Mouse (Mus musculus) neural tube, embryonic 11.5 days (tissue): ENCODE results near the gene Tpcn2. TPM values are rescaled to one million over a fixed set of nuclear protein-coding genes. Genes with fewer than 3 reads are reported as not detected.

Source experiments
- ATAC-seq: fragments of 200-750 bp; cut with Nextera tagmentation; 2 replicates; pipeline ENCODE4 v1.8.0; 2017; ENCODE audit warnings: moderate number of reproducible peaks, mild to moderate bottlenecking, moderate TSS enrichment, moderate library complexity; ENCODE audit not compliant: insufficient read depth, low FRiP score, low TSS enrichment
- DNase-seq: peaks from one replicate; pipeline ENCODE4 v3.0.0-alpha.2; 2015; ENCODE audit warnings: low spot score
- H3K27ac ChIP-seq: fragments of 300-500 bp; sonication (generic); 2 replicates; pipeline ENCODE4 v1.5.1; 2014; ENCODE audit warnings: low read depth, mild to moderate bottlenecking, low read length
- H3K27me3 ChIP-seq: fragments of 300-500 bp; sonication (generic); 2 replicates; pipeline ENCODE4 v1.6.1; 2014; ENCODE audit warnings: mild to moderate bottlenecking, low read length, mixed read lengths; ENCODE audit not compliant: control insufficient read depth, insufficient read depth
- H3K36me3 ChIP-seq: fragments of 300-500 bp; sonication (generic); 2 replicates; pipeline ENCODE4 v1.6.1; 2014; ENCODE audit warnings: mild to moderate bottlenecking, low read length, moderate library complexity, mixed read lengths; ENCODE audit not compliant: control insufficient read depth, insufficient read depth
- H3K4me1 ChIP-seq: fragments of 300-500 bp; sonication (generic); 2 replicates; pipeline ENCODE4 v1.6.1; 2014; ENCODE audit warnings: low read length, mixed read lengths; ENCODE audit not compliant: control insufficient read depth, insufficient read depth
- H3K4me2 ChIP-seq: fragments of 300-500 bp; sonication (generic); 2 replicates; pipeline ENCODE4 v1.6.1; 2014; ENCODE audit warnings: low read depth, mild to moderate bottlenecking, moderate library complexity
- H3K4me3 ChIP-seq: fragments of 300-500 bp; sonication (generic); 2 replicates; pipeline ENCODE4 v1.5.1; 2014; ENCODE audit warnings: low read depth, low read length
- H3K9ac ChIP-seq: fragments of 300-500 bp; sonication (generic); 2 replicates; pipeline ENCODE4 v1.6.1; 2014; ENCODE audit warnings: mild to moderate bottlenecking, low read length
- H3K9me3 ChIP-seq: fragments of 300-500 bp; sonication (generic); 2 replicates; pipeline ENCODE4 v1.6.1; 2016; ENCODE audit warnings: low read length; ENCODE audit not compliant: control insufficient read depth
- WGBS: fragments of 180-500 bp; shearing (Covaris S2); extraction: QIAGEN DNeasy Blood & Tissue Kit; methylation state at CpG from one replicate; pipeline ENCODE4 v1.1.7; 2014; 5-methylcytosine and 5-hydroxymethylcytosine counted together
- polyA plus RNA-seq: library from polyadenylated mRNA; unstranded; fragments of >200 nt; fragmentation: Nextera tagmentation; extraction: Ambion mirVana; gene quantifications from 2 replicates; pipeline ENCODE4 v1.2.1, GENCODE M21; 2014

The Tpcn2 gene
- polyA plus RNA-seq, 1 experiment from 2014 or later, result 1.8 TPM

DNA sequence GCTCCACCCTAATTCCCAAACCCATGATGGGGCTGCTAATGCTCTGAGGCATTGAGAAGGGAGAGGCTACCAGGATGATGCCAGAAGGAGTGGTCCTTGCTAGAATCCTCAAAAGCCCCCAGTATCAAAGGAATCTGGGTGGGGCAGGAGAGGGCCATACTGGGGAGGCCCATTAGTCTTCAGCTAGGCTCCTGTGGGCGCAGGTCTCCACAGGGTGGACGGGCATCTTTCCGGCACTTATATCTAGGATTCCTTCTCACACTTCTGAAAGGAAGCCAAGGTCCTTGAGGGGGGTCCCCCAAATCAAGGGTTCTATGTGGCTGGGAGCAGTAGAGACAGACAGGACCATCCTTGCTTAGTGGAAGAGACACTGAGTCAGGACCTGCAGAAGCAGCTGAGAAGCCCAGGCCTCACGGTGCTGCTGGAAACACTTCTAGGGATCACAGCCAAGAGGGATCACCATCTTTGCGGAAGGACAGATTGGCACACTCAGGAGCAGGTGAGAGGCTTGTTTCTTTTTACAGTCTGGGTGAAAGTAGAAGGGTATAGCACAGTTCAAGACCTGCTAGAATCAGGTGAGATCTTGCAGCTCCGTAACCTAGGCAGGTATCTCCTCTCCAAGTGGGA is 31.1 kb upstream of the Tpcn2 start, which contains the start of gene Mrgprd:
Mrgprd (plus strand) TSS at position 51 of the 627 bp plus-strand sequence.
- Histone ChIP-seq H3K36me3 (no peaks in the 10 kb centered on the region), H3K4me2 (no peak within 1 kb of the TSS), H3K9ac (no peak within 1 kb of the TSS), H3K4me1 (no peaks in the 10 kb centered on the region), H3K27ac (no peak within 1 kb of the TSS), H3K9me3 (no peaks in the 10 kb centered on the region), H3K27me3 (no peaks in the 10 kb centered on the region), H3K4me3 (no peak within 1 kb of the TSS)
- DNase-seq (no peak), ATAC-seq (no peak)
- WGBS, result 91% methylated on average over 6 of the region's 6 CpGs

DNA sequence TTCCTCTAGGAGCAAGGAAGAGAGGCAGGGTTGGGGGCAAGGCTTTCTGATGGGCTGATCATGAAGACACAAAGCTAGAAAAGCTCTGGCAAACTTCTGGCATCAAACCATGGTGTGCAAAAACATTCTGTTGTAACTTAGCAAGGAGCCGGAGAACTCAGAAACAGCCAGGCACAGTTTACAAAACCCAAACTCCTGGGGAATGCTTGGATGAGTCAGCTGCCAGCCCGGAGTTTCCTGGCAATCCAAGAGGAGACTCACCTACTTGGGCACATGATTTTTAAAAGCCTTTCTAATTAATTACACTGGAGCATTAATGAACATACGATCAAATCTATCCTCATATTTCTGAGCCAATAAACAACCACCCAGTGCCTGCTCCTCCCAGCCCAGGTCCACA is 28.3 kb upstream of the Tpcn2 start:
- Histone ChIP-seq H3K4me3 (no peak overlapping the region), H3K9me3 (no peaks in the 10 kb centered on the region), H3K4me1 (no peaks in the 10 kb centered on the region), H3K36me3 (no peaks in the 10 kb centered on the region), H3K27ac (no peak overlapping the region), H3K9ac (no peak overlapping the region), H3K4me2 (no peak overlapping the region), H3K27me3 (no peaks in the 10 kb centered on the region)
- WGBS, result 88% methylated on average over 3 of the region's 3 CpGs
- no peak for ATAC-seq
- no peak for DNase-seq

DNA sequence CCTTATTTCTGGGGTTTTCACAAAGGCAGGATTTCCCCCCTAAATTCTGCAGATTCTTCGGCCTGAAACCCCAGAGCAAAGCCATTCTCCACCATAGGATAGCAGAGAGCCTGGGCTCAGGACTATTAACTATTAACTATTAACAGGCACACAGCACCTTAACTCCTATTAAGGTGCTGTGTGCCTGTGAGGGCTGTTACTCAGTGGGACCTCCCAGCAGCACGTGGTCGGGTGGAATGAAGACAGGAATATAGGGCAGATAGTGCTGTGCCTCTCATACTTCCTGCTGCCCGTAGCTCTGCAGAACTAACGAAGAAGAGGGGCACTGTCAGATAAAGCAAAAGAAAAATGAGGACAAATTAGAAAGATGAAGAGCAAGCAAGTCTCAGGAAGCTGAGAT is 26.7 kb upstream of the Tpcn2 start:
- H3K4me2 ChIP-seq, result no peak overlapping the region
- no peak overlapping the region for H3K9ac ChIP-seq
- 77% methylated on average over 5 of the region's 5 CpGs for WGBS
- no peak for ATAC-seq
- H3K9me3 ChIP-seq, result no peaks in the 10 kb centered on the region
- no peak overlapping the region for H3K4me3 ChIP-seq
- H3K27ac ChIP-seq, result no peak overlapping the region
- H3K36me3 ChIP-seq, result no peaks in the 10 kb centered on the region
- no peaks in the 10 kb centered on the region for H3K4me1 ChIP-seq
- DNase-seq, result no peak
- H3K27me3 ChIP-seq, result no peaks in the 10 kb centered on the region

DNA sequence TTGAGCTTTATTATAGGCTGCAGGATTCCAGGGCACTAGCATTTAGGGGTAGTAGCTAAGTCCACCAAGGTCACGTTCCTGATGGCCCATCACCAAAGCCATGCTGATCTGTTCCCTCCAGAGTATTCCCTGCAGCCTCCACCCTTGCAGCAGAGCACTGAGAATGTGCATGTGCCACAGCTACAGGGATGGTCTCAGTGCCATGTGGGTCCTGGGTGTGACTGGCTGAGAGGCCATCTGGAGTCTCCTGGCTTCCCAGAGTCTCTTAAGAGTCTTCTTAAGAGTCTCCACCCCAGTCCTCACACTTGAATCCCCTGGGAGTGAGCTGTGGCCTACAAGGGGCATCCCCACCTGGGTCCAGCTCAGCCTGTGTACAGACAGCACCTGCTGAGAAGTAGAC is 26.1 kb upstream of the Tpcn2 start:
- H3K4me3 ChIP-seq, result no peak overlapping the region
- H3K4me2 ChIP-seq, result no peak overlapping the region
- H3K9me3 ChIP-seq, result no peaks in the 10 kb centered on the region
- no peaks in the 10 kb centered on the region for H3K36me3 ChIP-seq
- 64% methylated on average over 1 of the region's 1 CpGs for WGBS
- no peak overlapping the region for H3K27ac ChIP-seq
- H3K4me1 ChIP-seq, result no peaks in the 10 kb centered on the region
- H3K27me3 ChIP-seq, result no peaks in the 10 kb centered on the region
- DNase-seq, result no peak
- no peak for ATAC-seq
- H3K9ac ChIP-seq, result no peak overlapping the region

DNA sequence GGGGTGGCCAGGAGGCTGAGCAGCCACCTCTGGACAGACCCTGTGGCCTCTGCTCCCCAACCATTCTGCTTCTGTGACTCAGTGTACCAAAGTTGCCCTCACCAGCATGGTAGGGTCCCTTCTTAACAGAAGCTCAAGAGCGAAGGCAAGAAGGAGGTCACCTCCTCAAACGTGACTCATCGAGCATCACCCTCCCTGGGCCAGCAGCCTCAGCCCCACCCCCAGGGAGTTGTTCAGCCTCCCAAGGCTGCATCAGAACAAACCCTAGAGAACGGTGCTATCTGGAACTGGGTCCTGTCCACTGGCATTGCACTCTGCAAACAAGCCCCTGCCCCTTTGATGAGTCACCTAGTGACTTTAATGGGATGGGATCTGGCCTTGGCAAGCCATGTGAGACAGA is 25.1 kb upstream of the Tpcn2 start:
- Histone ChIP-seq H3K27ac (no peak overlapping the region), H3K27me3 (no peaks in the 10 kb centered on the region), H3K4me2 (no peak overlapping the region), H3K4me1 (no peaks in the 10 kb centered on the region), H3K9me3 (no peaks in the 10 kb centered on the region), H3K4me3 (no peak overlapping the region), H3K36me3 (no peaks in the 10 kb centered on the region), H3K9ac (no peak overlapping the region)
- DNase-seq (no peak), ATAC-seq (no peak)
- 81% methylated on average over 4 of the region's 4 CpGs for WGBS

DNA sequence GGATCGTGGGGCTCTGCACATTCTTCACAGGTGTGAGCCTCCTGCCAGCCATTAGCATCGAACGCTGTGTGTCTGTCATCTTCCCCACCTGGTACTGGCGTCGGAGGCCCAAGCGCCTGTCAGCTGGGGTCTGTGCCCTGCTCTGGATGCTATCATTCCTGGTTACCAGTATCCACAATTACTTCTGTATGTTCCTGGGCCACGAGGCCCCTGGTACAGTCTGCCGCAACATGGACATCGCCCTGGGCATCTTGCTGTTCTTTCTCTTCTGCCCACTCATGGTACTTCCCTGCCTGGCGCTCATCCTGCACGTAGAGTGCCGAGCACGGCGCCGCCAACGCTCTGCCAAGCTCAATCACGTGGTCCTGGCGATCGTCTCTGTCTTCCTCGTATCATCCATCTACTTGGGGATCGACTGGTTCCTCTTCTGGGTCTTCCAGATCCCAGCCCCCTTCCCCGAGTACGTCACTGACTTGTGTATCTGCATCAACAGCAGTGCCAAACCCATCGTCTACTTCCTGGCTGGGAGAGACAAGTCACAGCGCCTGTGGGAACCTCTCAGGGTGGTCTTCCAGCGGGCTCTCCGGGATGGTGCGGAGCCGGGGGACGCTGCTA is 24.4 kb upstream of the Tpcn2 start:
- H3K4me1 ChIP-seq, result no peaks in the 10 kb centered on the region
- ATAC-seq (no peak), DNase-seq (no peak)
- 79% methylated on average over 30 of the region's 30 CpGs for WGBS
- H3K9me3 ChIP-seq, result no peaks in the 10 kb centered on the region
- no peaks in the 10 kb centered on the region for H3K27me3 ChIP-seq
- no peak overlapping the region for H3K27ac ChIP-seq
- no peak overlapping the region for H3K9ac ChIP-seq
- H3K36me3 ChIP-seq, result no peaks in the 10 kb centered on the region
- no peak overlapping the region for H3K4me2 ChIP-seq
- no peak overlapping the region for H3K4me3 ChIP-seq

DNA sequence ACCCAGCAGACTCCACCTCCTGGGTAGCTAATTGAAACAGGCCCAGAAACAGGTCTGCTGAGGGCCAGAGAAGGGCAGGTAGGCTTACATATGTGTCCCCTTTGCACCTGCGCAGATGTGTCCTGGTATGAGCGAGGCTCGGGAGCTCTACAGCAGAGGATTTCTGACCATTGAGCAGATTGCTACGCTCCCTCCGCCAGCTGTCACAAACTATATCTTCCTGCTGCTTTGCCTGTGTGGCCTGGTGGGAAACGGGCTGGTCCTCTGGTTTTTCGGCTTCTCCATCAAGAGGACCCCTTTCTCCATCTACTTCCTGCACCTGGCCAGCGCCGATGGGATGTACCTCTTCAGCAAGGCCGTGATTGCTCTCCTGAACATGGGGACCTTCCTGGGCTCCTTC is 23.8 kb upstream of the Tpcn2 start:
- Histone ChIP-seq H3K36me3 (no peaks in the 10 kb centered on the region), H3K9ac (no peak overlapping the region), H3K9me3 (no peaks in the 10 kb centered on the region), H3K27me3 (no peaks in the 10 kb centered on the region), H3K27ac (no peak overlapping the region), H3K4me1 (peaks cover 4% of the 10 kb centered on the region; the same call in 1 of the 2 replicates), H3K4me2 (no peak overlapping the region), H3K4me3 (no peak overlapping the region)
- ATAC-seq, result no peak
- no peak for DNase-seq
- 86% methylated on average over 10 of the region's 10 CpGs for WGBS

DNA sequence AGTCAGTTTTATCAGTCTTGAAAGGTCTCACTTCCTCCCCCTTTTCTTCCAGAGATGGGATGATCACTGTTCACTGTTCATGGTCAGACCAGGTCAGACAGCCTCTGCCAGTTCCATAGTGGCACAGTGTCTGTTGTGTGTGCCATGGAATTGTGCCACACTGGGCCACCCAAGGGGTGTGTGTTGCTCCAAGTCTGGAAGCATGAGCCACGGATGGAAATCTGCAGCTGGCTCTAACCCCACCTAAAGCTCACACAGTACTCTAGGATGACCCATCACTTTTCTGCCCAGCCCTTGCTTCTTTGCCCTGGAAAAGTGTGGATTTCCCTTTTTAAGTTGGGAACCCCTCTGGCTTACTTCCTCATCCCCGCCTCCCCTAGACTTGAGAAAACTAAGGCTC is 20.3 kb upstream of the Tpcn2 start:
- no peaks in the 10 kb centered on the region for H3K27me3 ChIP-seq
- H3K36me3 ChIP-seq, result no peaks in the 10 kb centered on the region
- no peaks in the 10 kb centered on the region for H3K9me3 ChIP-seq
- no peak for ATAC-seq
- no peak overlapping the region for H3K4me2 ChIP-seq
- no peak overlapping the region for H3K27ac ChIP-seq
- 72% methylated on average over 2 of the region's 2 CpGs for WGBS
- peaks cover 5% of the 10 kb centered on the region; the same call in 1 of the 2 replicates for H3K4me1 ChIP-seq
- no peak overlapping the region for H3K4me3 ChIP-seq
- DNase-seq, result no peak
- no peak overlapping the region for H3K9ac ChIP-seq
